Mouse (Mus musculus): ENCODE data around the gene Apobec3.

The Apobec3 gene

DNA sequence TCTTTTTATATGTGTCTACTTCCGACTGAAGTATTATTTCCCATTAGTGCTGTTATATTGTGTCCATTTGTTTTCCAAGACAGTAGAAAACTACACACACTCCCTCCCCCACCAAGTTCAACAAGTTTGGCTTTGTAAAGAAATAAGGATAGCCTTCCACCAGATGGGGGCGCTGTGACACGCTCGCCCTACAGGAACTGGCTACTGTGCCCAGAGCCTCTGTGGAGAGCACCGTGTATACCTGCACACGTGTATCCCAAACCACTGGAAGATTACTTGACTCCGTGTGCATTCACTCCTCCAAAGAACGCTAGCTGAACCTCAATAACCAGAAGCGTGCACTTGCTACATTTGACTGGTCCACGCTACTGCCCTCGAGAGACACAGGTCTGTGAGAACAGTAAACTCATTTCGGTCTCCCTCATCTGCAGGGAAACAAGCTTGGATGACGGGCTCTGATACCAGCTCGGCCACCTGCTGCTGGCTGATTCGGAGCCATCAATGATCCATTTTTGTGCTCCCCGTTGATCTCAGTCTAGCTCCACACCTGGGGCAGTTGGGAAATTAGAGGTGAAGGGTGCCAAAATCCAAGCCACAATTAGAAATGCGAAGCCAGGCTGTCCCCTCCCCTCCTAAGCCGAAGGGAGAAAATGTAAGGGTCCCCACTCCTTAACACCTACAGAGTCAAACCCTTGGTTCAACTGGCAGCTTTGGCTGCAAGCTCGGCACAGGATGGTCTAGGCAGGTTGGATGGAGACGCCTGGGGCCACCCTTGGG lies at the start of gene Apobec3:
Apobec3 (plus strand) TSS at position 224 of the 777 bp plus-strand sequence.
- DNase-seq (ENCODE audit: low read depth, low spot score): peak; percentile 86

- no peak for DNase-seq (ENCODE audit: low read depth, low spot score)
Measured at GRCm38 (mm10) chr15:79842985-79843384, 48.5 kb upstream of the Apobec3 start.

- no peak for DNase-seq (ENCODE audit: low read depth, low spot score)
Measured at GRCm38 (mm10) chr15:79845986-79846385, 45.5 kb upstream of the Apobec3 start.

GRCm38 (mm10) chr15:79847100-79847499 lies 44.4 kb upstream of the Apobec3 start:
- peak; percentile 16 for DNase-seq (ENCODE audit: low read depth, low spot score)

DNA sequence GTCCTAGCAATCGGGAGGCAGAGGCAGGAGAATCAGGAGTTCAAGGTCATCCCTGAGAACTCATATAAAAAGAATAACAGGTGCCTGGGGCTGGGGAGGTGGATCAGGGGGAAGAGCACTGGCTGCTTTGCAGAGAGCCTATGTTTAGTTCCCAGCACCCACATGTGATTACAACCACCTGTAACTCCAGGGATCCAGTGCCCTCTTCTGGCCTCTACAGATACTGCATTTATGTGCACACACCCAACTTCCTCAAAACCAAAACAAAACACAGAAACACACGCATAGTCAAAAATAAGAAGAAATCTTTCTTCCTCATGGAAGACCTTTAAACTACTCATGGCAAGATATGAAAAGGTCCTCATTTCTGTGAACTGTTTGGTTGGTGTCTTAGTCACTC lies 41.3 kb upstream of the Apobec3 start:
- no peak for DNase-seq (ENCODE audit: low read depth, low spot score)

DNA sequence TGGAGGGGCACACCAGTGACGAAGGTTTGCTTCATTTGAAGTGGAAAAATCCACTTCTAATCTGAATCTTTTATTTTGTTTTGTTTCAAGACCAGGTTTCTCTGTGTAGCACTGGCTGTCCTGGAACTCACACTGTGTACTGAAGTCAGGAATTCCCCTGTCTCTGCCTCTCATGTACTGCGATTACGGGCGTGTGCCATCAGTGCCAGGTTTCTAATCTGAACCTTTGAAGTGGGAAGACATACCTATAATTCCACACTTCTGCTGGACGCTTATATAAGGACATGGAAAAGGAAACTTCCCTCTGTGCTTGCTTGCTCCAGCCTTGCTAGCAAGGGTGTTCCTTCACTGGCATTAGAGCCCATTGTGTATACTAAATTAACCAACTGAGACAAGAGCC lies 32.5 kb upstream of the Apobec3 start:
- no peak for DNase-seq (ENCODE audit: low read depth, low spot score)

DNA sequence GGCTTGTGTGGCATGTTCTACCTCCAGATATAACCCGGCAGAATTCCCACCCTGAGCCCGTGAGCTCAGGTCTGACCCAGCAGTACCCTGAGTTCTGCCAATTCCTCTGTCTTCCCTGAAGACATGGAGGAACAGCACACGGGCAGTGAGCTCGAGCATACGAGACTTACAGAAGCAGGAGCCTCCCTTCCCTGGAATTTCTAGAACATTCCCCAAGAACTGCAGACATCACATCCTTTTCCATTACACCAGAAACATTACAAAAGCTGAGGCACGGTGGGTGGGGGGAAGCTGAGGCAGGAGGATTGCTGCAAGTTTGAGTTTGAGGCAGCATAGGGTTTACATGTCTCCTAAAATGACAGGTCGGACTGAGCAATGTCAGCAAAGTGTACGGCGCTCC lies 31.6 kb upstream of the Apobec3 start:
- DNase-seq (ENCODE audit: low read depth, low spot score): no peak

- peak; percentile 29 for DNase-seq (ENCODE audit: low read depth, low spot score)
Measured at GRCm38 (mm10) chr15:79867260-79868002, 24.0 kb upstream of the Apobec3 start.

DNA sequence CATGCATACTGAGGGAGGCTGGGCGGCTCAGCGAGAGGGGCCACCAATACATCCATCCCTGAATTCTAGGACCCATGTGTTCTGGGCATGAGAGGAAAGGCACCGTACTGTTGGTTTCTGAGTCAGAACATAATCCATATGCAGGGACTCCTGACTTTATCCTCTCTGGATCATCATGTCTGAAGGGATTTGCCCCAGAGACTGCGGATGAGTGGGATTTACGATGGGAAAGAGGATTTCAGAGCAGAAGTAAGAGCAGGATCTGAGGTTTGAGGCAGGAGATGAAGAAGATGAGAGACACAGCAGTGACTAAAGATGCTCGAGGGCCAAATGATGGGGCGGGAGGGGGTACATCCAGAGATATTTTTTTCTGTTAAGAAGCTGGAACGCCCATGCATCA lies 17.9 kb upstream of the Apobec3 start:
- no peak for DNase-seq (ENCODE audit: low read depth, low spot score)

- DNase-seq (ENCODE audit: low read depth, low spot score): no peak
Measured at GRCm38 (mm10) chr15:79873995-79874394, 17.5 kb upstream of the Apobec3 start.

DNA sequence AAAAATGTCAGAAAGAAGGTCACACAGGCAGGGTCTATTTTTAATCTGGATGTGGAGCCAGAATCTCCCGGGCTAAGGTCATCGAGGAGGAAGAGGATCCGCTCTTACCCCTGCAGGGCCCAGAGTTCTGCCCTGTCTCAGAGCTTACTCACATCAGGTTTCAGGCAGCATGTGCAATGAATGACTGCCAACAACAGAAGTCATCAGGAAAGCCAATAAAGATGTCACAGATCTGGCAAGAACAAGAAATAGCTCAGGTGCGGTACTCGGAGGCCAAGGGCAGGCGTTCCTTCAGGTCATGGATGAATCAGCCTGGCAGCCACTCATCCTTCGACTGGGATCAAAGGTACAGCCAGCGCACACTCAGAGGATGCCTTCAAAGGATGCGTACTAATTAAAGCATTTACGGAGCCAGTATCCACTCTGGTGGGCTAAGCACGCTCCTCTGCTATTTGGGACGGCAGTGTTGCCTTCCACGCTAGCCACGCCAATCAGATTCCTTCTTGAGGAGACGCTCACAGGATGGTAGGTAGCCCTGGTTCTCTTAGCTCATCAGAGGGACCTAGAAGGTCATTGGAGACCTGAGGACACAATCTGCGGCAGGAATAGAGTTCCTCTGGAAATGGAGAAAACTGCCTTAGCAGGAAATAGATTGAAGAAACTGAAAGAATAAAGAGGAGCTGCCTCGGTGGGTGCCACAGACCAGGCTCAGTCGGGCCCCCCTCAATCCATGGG lies 16.0 kb upstream of the Apobec3 start:
- peak; percentile 23 for DNase-seq (ENCODE audit: low read depth, low spot score)

DNA sequence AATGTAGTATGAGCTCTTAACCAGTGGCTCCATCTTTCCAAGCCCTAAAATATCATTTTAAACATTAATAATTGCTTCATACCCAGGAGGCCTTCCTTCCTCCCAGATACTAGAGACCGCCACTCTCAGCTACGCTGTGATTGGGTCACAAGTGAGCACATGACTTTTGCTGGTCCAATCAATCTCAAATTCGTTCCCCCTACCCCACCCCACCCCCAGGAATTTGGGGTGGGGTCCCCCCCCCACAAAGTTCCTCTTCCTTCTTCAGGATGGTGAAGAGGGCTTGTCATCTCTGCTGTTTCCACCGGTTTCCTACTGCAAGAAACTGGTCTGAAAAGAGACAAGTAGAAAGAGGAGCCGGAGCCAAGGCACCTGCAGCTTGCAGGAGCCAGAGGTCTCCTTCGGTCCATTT lies 12.7 kb upstream of the Apobec3 start:
- DNase-seq (ENCODE audit: low read depth, low spot score): peak; percentile 58

DNA sequence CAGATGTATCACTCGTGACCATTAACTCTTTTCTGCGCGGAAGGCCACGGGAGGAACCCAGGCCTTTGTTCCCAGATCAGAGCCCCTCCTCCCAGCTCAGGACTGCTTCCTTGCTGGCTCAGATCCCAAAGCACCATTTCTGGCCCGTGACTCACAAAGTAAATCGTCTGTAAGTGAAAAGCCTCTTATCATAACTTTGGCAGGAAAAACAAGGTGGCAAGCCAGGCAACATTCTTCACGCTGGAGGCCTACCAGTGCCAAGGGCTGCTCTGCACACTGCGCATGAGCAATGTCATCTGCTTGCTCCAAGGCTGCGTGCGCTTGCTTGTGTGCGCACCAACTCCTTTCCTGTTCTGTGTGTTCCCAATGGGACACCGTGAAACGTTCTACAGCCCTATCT lies 12.1 kb upstream of the Apobec3 start:
- DNase-seq (ENCODE audit: low read depth, low spot score): peak; percentile 99

GRCm38 (mm10) chr15:79880477-79880876 lies 11.0 kb upstream of the Apobec3 start:
- peak; percentile 68 for DNase-seq (ENCODE audit: low read depth, low spot score)

DNA sequence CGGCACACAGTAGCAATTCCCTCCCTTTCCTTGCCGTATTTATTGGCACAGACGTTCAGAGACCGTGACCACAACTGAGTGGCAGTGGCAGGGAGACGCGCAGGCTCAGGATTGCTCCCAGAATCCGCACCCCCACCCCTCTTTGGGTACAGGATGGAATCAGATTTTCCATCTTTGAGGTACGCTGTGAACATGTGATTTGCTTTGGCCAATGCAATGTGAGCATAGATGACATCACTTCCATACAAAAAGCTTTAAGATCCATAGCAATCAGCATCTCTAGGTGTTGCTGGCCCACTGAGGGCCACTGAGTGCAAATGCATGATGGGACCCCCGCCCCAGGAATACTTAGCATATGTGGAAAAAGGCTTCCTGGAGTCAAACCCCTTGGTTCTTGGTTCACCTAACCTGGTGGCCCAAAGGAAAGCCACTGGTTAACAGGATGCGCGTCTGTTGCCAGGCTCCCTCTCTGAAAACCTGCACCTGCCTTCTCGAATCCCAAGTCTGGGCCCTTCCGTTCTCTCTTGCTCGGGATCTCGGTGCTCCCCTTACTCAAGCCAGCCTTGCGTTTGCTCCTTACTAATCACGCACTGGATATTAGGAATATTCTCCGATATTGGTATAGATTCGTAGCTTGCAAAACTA lies 8.7 kb upstream of the Apobec3 start:
- DNase-seq (ENCODE audit: low read depth, low spot score): peak; percentile 15

DNA sequence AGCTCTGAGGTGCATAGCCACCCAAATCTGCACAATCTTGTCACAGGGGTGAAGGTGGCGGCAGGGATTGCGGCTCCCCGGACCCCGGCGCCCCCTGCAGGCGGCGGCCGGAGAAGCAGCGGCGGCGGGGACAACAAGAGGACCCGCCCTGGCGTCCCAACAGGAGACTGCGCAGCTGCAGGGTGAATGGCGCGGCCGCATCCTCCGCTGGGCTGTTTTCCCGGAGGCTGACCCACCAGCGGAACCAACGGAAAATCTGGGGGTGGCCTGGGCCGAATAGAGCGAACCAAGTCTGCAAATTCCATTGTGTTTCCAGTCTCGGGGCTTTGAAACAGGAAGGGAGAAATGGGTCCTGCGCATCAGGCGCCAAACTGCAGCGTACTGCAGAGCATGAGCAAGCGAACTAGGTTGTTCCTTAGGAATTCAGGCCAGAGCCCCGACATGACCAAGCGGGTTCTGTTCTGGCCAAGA lies 8.1 kb upstream of the Apobec3 start:
- peak; percentile 89 for DNase-seq (ENCODE audit: low read depth, low spot score)

DNA sequence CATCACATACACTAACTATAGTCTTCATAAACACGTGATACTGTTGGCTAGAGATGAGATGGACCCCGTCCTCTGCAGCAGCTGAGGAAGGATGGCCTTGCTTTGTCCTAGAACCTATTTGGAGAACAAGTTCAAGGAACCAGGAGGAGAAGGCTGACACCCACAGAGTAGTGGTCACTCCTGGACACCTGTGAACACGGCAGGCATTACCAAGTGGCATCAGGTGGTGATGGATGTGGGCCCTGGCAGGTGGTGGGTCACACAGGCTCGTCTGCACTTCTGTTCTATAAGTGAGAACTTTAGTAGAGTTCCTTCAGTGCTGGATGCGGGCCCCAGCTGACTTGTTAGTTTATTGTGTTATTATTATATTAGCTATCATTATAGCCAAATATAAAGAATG lies 6.6 kb upstream of the Apobec3 start:
- DNase-seq (ENCODE audit: low read depth, low spot score): no peak

GRCm38 (mm10) chr15:79892213-79892541 lies 718 bp downstream of the Apobec3 start:
- DNase-seq (ENCODE audit: low read depth, low spot score): peak; percentile 84

DNA sequence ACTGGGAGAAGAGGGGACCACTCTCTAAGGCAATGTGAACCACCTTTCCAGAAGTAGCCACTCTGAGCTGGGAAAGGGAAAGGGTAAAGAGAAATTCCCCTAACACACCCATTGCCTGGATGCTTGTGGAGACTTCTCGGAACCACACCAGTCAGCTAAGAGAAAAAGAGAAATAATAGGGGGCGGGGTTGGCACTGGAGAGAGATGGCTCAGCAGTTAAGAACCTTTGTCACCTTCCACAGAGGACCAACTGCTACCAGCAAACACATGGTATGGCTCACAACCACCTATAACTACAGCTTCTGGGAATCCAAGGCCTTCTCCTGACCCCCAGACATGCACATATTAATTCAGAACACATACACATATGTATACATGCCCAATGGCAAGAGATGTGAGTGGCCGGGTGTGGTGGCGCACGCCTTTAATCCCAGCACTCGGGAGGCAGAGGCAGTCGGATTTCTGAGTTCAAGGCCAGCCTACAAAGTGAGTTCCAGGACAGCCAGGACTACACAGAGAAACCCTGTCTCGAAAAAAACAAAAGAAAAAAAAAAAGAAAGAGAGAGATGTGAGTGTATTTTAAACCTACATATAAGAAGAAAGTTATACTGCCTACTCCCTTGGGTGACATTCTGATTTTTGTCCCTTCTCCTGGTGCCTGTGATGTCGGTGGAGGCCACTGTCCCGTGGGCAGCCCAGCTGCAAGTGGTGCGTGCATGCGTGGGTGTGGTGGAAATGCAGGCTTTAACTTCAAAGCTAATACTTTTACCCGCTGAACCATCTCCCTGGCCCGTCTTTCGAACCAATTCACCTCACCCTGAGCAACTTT lies 1.8 kb downstream of the Apobec3 start:
- peak; percentile 20 for DNase-seq (ENCODE audit: low read depth, low spot score)

DNA sequence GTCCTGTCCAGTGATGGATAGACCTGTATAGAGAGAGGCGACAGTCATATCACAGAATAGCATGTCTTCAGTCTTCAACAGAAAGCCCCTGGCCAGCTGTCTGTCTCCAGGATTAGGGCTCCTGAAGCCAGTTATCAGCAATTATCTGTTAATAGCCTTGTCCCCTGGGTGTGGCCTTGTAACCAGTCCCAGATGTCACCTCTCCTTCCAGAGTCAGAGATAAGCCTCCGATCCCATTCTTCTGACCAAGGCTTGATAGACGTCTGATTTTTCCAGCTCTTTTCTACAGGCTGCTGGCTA lies 2.3 kb downstream of the Apobec3 start:
- no peak for DNase-seq (ENCODE audit: low read depth, low spot score)

- no peak for DNase-seq (ENCODE audit: low read depth, low spot score)
Measured at GRCm38 (mm10) chr15:79894343-79894742, 2.9 kb downstream of the Apobec3 start.

Data from 3T3-L1 (cell line).